Mouse (Mus musculus) embryonic facial prominence, embryonic 14.5 days (tissue): ENCODE data around the gene Armcx1. TPM values are rescaled to one million over a fixed set of nuclear protein-coding genes. Genes with fewer than 3 reads are reported as not detected.

Source experiments
- microRNA-seq: library from miRNA; unstranded; fragments of <30 nt; microRNA quantifications from one replicate; pipeline ENCODE4, GENCODE M21; 2016; ENCODE audit warnings: borderline number of aligned reads
- polyA plus RNA-seq: library from polyadenylated mRNA; unstranded; fragments of >200 nt; fragmentation: Nextera tagmentation; extraction: Ambion mirVana; gene quantifications from 2 replicates; pipeline ENCODE4 v1.2.1, GENCODE M21; 2014

Gene Armcx1
- polyA plus RNA-seq, 1 experiment from 2014 or later = 47.7 TPM

Small RNA genes within 50 kb of the gene (microRNA-seq; reads per million reads assigned to microRNA genes)
- not detected for gene Mir7093

Other genes starting within 250 kb of the Armcx1 start
- 0.35 TPM in 1 of 2 replicates, not detected in the other for gene Taf7l, start 241.5 kb upstream of the Armcx1 start, polyA plus RNA-seq
- gene Timm8a1, start 176.1 kb upstream of the Armcx1 start, polyA plus RNA-seq = 69.9 and 70.3 TPM in 2 replicates
- 1.4 and 2.1 TPM in 2 replicates for gene Btk, start 134.4 kb upstream of the Armcx1 start, polyA plus RNA-seq
- gene Rpl36a, start 132.3 kb upstream of the Armcx1 start, polyA plus RNA-seq = 496 and 585 TPM in 2 replicates
- 3.9 and 4.9 TPM in 2 replicates for gene Gla, start 116.8 kb upstream of the Armcx1 start, polyA plus RNA-seq
- gene Hnrnph2, start 116.8 kb upstream of the Armcx1 start, polyA plus RNA-seq = 93.9 and 97.4 TPM in 2 replicates
- gene Armcx4, start 31.4 kb upstream of the Armcx1 start, polyA plus RNA-seq = 5.9 and 6.6 TPM in 2 replicates
- gene Armcx6, start 33.5 kb downstream of the Armcx1 start, polyA plus RNA-seq = 24.8 and 29.5 TPM in 2 replicates
- gene Armcx3, start 38.6 kb downstream of the Armcx1 start, polyA plus RNA-seq = 119 and 120 TPM in 2 replicates
- 74.1 and 82.6 TPM in 2 replicates for gene Armcx2, start 91.3 kb downstream of the Armcx1 start, polyA plus RNA-seq
- 1.1 and 1.2 TPM in 2 replicates for gene Nxf2, start 246.8 kb downstream of the Armcx1 start, polyA plus RNA-seq